ENCODE assay signal across 24 mouse cellular contexts in the genomic region with DNA sequence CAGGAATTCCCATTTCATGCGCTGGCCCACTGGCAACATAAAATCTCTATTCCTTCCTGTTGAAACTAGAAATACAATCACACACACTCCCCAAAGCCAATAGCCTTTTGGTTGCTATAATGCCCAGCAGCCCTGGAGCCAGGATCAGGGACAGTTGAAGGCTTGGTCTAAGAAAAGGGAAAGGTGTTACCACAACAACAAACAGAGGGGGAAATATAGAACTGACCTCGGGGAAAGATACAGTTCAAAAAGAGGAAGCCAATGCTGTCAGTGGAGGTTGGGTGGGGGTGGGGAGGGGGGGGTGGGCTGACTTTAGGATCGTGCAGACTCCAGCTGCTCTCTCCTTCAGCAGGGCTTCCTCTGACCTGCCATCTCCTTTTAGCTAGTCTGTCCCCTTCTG.
"Had no signal": no experiment of that assay in that cellular context is flagged by ENCODE, and none has a peak within 500 bp of the region (broad histone marks: within the 10 kb centered on the region; RNA-seq: fewer than 3 reads in every experiment).

No protein-coding gene starts in this region.

- DNase-seq: gastrocnemius, adult 2 months; gastrocnemius, postnatal 10 days; gastrocnemius, postnatal 25 days; heart, adult 2 months; heart, postnatal 10 days; heart, postnatal 4 days; kidney, adult 11 months; kidney, adult 2 months; kidney, adult 9 months; kidney, postnatal 14 days; kidney, postnatal 36 days; liver; liver, embryonic 13.5 days had no signal

- H3K27me3 ChIP-seq: hindbrain, embryonic 13.5 days; hindbrain, embryonic 15.5 days; kidney, embryonic 15.5 days; liver, embryonic 13.5 days; liver, embryonic 15.5 days had no signal

- ATAC-seq: hindbrain, postnatal 0 days; intestine, embryonic 16.5 days had no signal

- H3K9me3 ChIP-seq: hindbrain, embryonic 13.5 days; hindbrain, embryonic 15.5 days; kidney, embryonic 15.5 days; limb, embryonic 10.5 days; limb, embryonic 12.5 days; liver, embryonic 13.5 days; liver, embryonic 15.5 days had no signal

- H3K36me3 ChIP-seq: hindbrain, embryonic 13.5 days; hindbrain, embryonic 15.5 days; kidney, embryonic 15.5 days; limb, embryonic 10.5 days; limb, embryonic 12.5 days; liver, embryonic 13.5 days; liver, embryonic 15.5 days had no signal

- H3K27ac ChIP-seq: gastrocnemius, adult 2 months; heart, adult 2 months; hindbrain, embryonic 13.5 days; hindbrain, embryonic 15.5 days; hindbrain, postnatal 0 days; kidney, embryonic 15.5 days; kidney, postnatal 0 days; layer of hippocampus, adult 2 months; left cerebral cortex, adult 2 months; limb, embryonic 10.5 days; limb, embryonic 12.5 days; liver, embryonic 13.5 days; liver, embryonic 15.5 days had no signal

- H3K4me3 ChIP-seq: gastrocnemius, adult 2 months; heart, adult 2 months; hindbrain, embryonic 13.5 days; hindbrain, embryonic 15.5 days; kidney, embryonic 15.5 days; layer of hippocampus, adult 2 months; left cerebral cortex, adult 2 months; limb, embryonic 10.5 days; limb, embryonic 12.5 days; liver, embryonic 13.5 days; liver, embryonic 15.5 days had no signal

- H3K4me1 ChIP-seq: kidney, embryonic 15.5 days; liver, embryonic 13.5 days; liver, embryonic 15.5 days had no signal

- H3K9ac ChIP-seq: hindbrain, embryonic 13.5 days; hindbrain, embryonic 15.5 days; kidney, embryonic 15.5 days; limb, embryonic 12.5 days; liver, embryonic 13.5 days; liver, embryonic 15.5 days had no signal
